In the genomic region with DNA sequence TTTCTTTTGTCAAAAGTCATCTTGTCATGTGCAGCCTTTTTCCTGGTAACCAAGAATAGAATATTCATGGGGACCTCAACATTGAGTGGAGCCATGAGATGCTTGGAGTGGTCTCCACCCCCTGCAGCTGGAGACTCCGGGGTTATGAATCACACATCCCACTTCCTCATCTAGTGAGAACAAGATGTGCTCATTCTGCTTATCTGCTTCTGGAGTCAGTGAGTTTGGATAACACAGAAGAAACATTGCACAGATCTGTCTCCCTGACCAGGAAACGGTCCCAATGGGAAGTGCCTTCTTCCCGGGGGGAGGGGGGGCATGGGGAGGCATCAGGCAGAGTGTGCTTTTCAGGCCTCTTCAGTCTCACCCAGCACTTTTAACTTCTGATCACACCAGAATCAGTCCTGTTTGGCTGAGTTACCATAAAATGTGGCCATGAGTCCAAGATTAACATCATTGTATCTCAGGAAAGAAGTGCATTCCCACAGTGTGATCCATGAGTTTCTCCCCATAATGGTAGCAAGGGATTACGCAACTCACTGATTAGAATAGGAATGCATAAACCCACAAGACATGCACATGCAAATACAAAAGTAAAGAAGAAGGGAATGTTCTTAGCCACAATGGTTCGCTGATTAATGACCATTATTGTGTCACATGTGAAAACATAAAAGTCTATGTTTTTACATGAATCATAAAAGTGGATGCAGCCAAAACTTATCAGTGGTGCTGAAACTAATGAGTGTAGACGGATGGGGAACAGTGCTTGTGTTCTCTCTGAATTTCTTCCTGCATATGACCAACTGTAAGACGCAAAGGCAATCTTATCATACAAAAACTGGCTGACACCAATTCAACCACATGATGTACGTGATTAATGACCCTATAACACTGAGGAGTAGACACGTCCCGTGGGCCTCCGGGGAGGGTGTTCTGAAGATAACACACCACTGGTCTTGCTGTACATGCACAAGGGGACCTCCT, we compare ENCODE assay signal across 11 mouse cellular contexts.
DNase-seq lines count a peak whose midpoint lies in the region; ATAC-seq and TF ChIP-seq lines count a peak whose summit lies in the region.
"Had no signal": no experiment of that assay in that cellular context is flagged by ENCODE, and none has a peak within 500 bp of the region (broad histone marks: within the 10 kb centered on the region; RNA-seq: fewer than 3 reads in every experiment).

No protein-coding gene starts in this region.

- no peak overlapping the region for H3K27ac ChIP-seq in heart, embryonic 15.5 days
- no peak overlapping the region for H3K27ac ChIP-seq in stomach, postnatal 0 days (replicated peaks)
- no peak overlapping the region for H3K27ac ChIP-seq in layer of hippocampus, adult 2 months
- H3K27ac ChIP-seq: forebrain, embryonic 15.5 days; hindbrain, embryonic 15.5 days had no signal

- no peak overlapping the region for H3K4me2 ChIP-seq in heart, embryonic 15.5 days
- no peak overlapping the region for H3K4me2 ChIP-seq in stomach, postnatal 0 days (replicated peaks; ENCODE audit: low read depth)
- H3K4me2 ChIP-seq: forebrain, embryonic 15.5 days; hindbrain, embryonic 15.5 days had no signal

- TF ChIP-seq EP300 in stomach, postnatal 0 days (optimal IDR thresholded peaks at IDR 0.05): no peak

- 45% methylated on average over 11 of the region's 11 CpGs for WGBS in heart, embryonic 15.5 days
- 63% methylated on average over 11 of the region's 11 CpGs for WGBS in stomach, postnatal 0 days

- no peak for TF ChIP-seq CTCF in stomach, postnatal 0 days (IDR thresholded peaks at IDR 0.05; ENCODE audit: low read depth)
- TF ChIP-seq CTCF in layer of hippocampus, adult 2 months (conservative IDR thresholded peaks at IDR 0.05): no peak

- peaks cover 10% of the 10 kb centered on the region; the same call in 1 of the 2 replicates for H3K4me1 ChIP-seq in heart, embryonic 15.5 days (replicated peaks)
- no peaks in the 10 kb centered on the region for H3K4me1 ChIP-seq in stomach, postnatal 0 days (replicated peaks; ENCODE audit: control insufficient read depth, insufficient read depth)

- DNase-seq in adrenal gland, postnatal 10 days: peak; percentile 14
- DNase-seq in adrenal gland, adult 18-20 months (ENCODE audit: low spot score in 2 of 2): no peak
- peak; percentile 38 for DNase-seq in retina, postnatal 1 day
- no peak for DNase-seq in retina, embryonic 14.5 days (ENCODE audit: low spot score)
- DNase-seq in skeletal muscle tissue, adult 2 months (ENCODE audit: low read depth, low spot score): peak; percentile 42
- no peak for DNase-seq in stomach, postnatal 0 days (ENCODE audit: low spot score)
- DNase-seq in layer of hippocampus, adult 2 months (ENCODE audit: low spot score in 2 of 2): no peak

- no peaks in the 10 kb centered on the region for H3K36me3 ChIP-seq in heart, embryonic 15.5 days
- no peaks in the 10 kb centered on the region for H3K36me3 ChIP-seq in stomach, postnatal 0 days (ENCODE audit: control insufficient read depth, insufficient read depth, low read length)
- H3K36me3 ChIP-seq: forebrain, embryonic 15.5 days; hindbrain, embryonic 15.5 days had no signal

- no peaks in the 10 kb centered on the region for H3K27me3 ChIP-seq in heart, embryonic 15.5 days
- H3K27me3 ChIP-seq in stomach, postnatal 0 days (ENCODE audit: control insufficient read depth, insufficient read depth, low read length): no peaks in the 10 kb centered on the region
- H3K27me3 ChIP-seq: forebrain, embryonic 15.5 days; hindbrain, embryonic 15.5 days had no signal

- ATAC-seq in heart, embryonic 15.5 days (replicated peaks; ENCODE audit: insufficient number of reproducible peaks, insufficient read depth, low FRiP score, low read depth): peak; percentile 50; the same call in 1 of the 2 replicates
- no peak; the same call in 1 of the 2 replicates for ATAC-seq in stomach, postnatal 0 days (ENCODE audit: low FRiP score, low TSS enrichment)
- ATAC-seq: forebrain, embryonic 15.5 days; midbrain, embryonic 16.5 days had no signal

- H3K9ac ChIP-seq in heart, embryonic 15.5 days: no peak overlapping the region
- H3K9ac ChIP-seq in stomach, postnatal 0 days (ENCODE audit: low read length): no peak overlapping the region
- H3K9ac ChIP-seq: forebrain, embryonic 15.5 days; hindbrain, embryonic 15.5 days had no signal

- 0 out of 2 replicates have a peak, but pooled peaks cover 3% of the 10 kb centered on the region for H3K9me3 ChIP-seq in heart, embryonic 15.5 days (replicated peaks)
- H3K9me3 ChIP-seq in stomach, postnatal 0 days (ENCODE audit: control insufficient read depth, low read length): no peaks in the 10 kb centered on the region
- H3K9me3 ChIP-seq: forebrain, embryonic 15.5 days; hindbrain, embryonic 15.5 days had no signal

- H3K4me3 ChIP-seq in heart, embryonic 15.5 days: no peak overlapping the region
- no peak overlapping the region for H3K4me3 ChIP-seq in stomach, postnatal 0 days (ENCODE audit: low read depth, low read length)
- H3K4me3 ChIP-seq in layer of hippocampus, adult 2 months: no peak overlapping the region
- H3K4me3 ChIP-seq: forebrain, embryonic 15.5 days; hindbrain, embryonic 15.5 days had no signal

Comparison
In these comparisons a context has a peak if more than half of its experiments do, and no peak if none do; other contexts are left out.
1. DNase-seq: peak in adrenal gland, postnatal 10 days (single experiment), retina, postnatal 1 day (single experiment) and skeletal muscle tissue, adult 2 months (single experiment); none in adrenal gland, adult 18-20 months (0 of 2), retina, embryonic 14.5 days (single experiment), stomach, postnatal 0 days (single experiment) and layer of hippocampus, adult 2 months (0 of 2).